Mouse (Mus musculus) spleen, postnatal 0 days (tissue): Measurements from ENCODE around the gene Dusp8. TPM values are rescaled to one million over a fixed set of nuclear protein-coding genes. Genes with fewer than 3 reads are reported as not detected.

Experiments
- polyA plus RNA-seq: library from polyadenylated mRNA; unstranded; fragments of >200 nt; fragmentation: Nextera tagmentation; extraction: Ambion mirVana; gene quantifications from 2 replicates; pipeline ENCODE4 v1.2.1, GENCODE M21; 2015

The Dusp8 gene
- polyA plus RNA-seq, result 3.8 and 3.9 TPM in 2 replicates

DNA sequence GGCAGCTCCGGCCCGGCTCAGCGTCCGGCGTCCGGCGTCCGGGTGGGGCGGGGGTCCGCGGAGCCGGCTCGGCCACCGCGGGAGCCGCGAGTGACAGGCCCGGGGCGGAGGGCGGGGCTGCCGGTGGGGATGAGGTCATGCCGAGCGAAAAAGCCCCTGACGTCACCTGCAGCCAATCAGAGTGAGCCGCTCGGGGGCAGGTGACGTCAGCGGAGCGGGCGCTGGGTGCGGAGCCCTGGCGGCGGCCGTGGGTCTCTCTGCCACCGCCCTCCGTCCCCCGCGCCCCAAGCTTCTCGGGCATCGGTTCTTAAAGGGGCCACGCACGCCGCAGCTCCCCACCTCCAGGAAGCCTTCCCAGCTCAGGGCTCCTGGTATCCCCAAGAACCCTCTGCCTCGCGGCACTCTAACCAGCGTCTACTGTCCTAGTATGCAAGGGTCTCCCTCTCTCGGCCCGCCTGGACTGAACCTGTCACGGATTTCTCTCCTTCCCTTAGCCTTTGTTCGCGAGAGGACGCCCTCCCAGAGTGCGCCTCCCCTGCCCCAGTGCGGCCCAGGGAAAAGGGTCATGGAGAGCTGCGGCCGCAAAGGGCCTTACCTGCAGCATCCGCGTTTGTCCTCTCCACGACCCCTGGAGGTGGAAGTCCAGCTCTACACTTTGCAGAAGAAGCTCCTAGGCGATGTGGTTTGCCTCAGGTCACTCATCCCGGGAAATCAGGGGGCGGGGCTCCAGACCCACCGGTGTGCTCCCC, at the start of gene Dusp8:
Gene Dusp8, minus strand, starts transcription at position 661 of the 749 bp plus-strand sequence.

DNA sequence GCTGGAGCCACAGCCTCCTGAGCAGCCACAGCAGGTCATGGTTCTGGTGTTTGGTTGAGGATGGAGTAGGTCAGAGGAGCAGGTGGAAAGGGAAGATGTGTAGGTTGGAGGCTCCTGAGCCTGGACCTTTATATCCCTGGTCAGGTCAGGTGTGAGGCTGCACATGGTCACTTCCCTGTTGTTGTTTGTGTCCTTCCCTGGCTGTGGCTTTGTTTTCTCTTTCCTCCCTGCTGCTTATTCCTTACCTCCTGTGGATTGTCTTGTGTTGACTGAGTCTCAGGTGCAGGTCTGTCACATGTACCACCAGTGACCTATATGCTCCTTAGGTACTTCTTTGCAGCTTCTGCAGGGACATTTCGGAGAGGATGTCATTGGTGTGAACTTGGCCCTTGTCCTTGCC, 48.9 kb upstream of the Dusp8 start, which contains the start of gene Gm45337:
Gene Gm45337, minus strand, starts transcription at position 101 of the 400 bp plus-strand sequence.

DNA sequence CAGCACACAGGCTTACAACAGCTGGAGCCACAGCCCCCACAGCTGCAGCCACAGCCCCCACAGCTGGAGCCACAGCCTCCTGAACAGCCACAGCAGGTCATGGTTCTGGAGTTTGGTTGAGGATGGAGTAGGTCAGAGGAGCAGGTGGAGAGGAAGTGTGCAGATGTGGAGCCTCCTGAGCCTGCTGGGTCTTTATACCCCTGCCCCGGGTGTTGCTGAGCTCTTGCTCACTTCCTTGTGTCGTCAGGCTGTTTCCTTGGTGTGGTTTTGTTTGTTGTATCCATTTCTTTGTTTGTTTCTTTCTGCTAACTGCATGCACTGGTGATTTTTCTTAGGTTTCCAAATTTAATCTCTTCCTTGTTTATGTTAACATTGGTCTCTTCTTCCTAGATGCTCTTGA, 40.3 kb upstream of the Dusp8 start, which contains the start of gene Gm39115:
Gene Gm39115, minus strand, starts transcription at position 101 of the 400 bp plus-strand sequence.

DNA sequence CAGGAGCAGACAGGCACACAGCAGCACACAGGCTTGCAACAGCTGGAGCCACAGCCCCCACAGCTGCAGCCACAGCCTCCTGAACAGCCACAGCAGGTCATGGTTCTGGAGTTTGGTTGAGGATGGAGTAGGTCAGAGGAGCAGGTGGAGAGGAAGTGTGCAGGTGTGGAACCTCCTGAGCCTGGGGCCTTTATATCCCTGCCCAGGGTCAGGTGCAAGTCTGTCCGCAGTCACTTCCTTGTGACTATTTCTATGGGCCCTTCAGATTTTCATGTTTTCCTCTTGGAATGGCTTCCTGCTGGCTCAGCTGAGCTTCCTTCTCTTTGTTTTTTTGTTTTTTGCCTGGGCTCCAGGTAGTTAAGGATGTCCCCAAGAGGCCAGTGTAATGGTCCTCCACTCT, 25.0 kb upstream of the Dusp8 start, which contains the start of gene Gm45618:
Gene Gm45618, minus strand, starts transcription at position 101 of the 400 bp plus-strand sequence.

DNA sequence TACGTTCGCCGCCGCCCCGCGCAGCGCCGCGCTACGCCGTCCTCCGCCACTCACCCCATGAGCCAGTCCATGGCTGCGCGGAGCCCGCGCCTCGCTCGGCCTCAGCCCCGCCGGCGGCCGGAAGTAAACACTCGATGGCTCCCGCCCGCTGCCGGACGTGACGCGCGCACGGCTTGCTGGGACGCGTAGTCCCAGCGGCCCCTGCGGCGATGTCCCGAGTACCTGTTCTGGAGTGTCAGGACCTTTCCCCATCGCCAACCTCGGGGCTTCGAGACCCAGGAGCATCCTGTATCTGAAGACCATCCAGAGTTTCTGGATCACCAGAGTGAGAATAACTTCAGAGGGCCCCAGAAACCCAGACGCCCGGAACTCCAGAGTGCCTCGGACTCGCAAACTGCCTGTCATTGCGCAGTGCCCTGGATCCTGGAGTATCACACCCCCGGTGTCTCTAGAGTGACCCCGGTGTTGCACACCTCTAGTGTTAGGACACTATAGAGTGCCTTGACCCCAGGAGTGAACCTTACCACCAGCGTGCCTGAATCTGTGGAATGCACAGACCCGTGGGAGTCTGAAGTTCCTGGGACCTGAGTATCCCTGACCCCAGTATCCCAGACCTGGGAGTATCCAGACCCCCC, 34.6 kb downstream of the Dusp8 start, which contains the start of gene Mob2:
Gene Mob2, minus strand, starts transcription at position 135 of the 635 bp plus-strand sequence.

Other genes starting within 250 kb of the Dusp8 start
- 20.2 and 21.1 TPM in 2 replicates for gene Tollip, start 177.3 kb downstream of the Dusp8 start, polyA plus RNA-seq
- gene Brsk2, start 146.1 kb downstream of the Dusp8 start, polyA plus RNA-seq, result 0.53 and 0.70 TPM in 2 replicates
- gene Mob2, start 34.8 kb downstream of the Dusp8 start, polyA plus RNA-seq, result 79.0 and 80.7 TPM in 2 replicates
- not detected in 2 replicates for gene Gm45618, start 24.9 kb upstream of the Dusp8 start, polyA plus RNA-seq
- not detected in 2 replicates for gene Gm39115, start 40.2 kb upstream of the Dusp8 start, polyA plus RNA-seq
- gene Gm45337, start 48.8 kb upstream of the Dusp8 start, polyA plus RNA-seq, result not detected in 2 replicates
- gene Gm29735, start 61.3 kb upstream of the Dusp8 start, polyA plus RNA-seq, result not detected in 2 replicates
- not detected in 2 replicates for gene Gm4553, start 69.9 kb upstream of the Dusp8 start, polyA plus RNA-seq
- gene Krtap5-2, start 80.2 kb upstream of the Dusp8 start, polyA plus RNA-seq, result not detected in 2 replicates
- not detected in 2 replicates for gene Gm10153, start 94.5 kb upstream of the Dusp8 start, polyA plus RNA-seq
- gene Krtap5-3, start 105.5 kb upstream of the Dusp8 start, polyA plus RNA-seq, result not detected in 2 replicates
- not detected in 2 replicates for gene Gm7579, start 116.0 kb upstream of the Dusp8 start, polyA plus RNA-seq
- gene Krtap5-5, start 134.1 kb upstream of the Dusp8 start, polyA plus RNA-seq, result not detected in 2 replicates
- not detected in 2 replicates for gene Gm40460, start 145.2 kb upstream of the Dusp8 start, polyA plus RNA-seq
- gene Gm2431, start 162.5 kb upstream of the Dusp8 start, polyA plus RNA-seq, result not detected in 2 replicates
- not detected in 2 replicates for gene Gm4559, start 178.5 kb upstream of the Dusp8 start, polyA plus RNA-seq
- gene Krtap5-1, start 201.3 kb upstream of the Dusp8 start, polyA plus RNA-seq, result not detected in 2 replicates
- not detected in 2 replicates for gene Krtap5-4, start 207.7 kb upstream of the Dusp8 start, polyA plus RNA-seq